Mouse (Mus musculus): ENCODE data around the gene Unc80. TPM values are rescaled to one million over a fixed set of nuclear protein-coding genes. Genes with fewer than 3 reads are reported as not detected.

Gene Unc80
- polyA plus RNA-seq, 3 experiments from 2014 or later = 0.03 TPM; not detected in 2

DNA sequence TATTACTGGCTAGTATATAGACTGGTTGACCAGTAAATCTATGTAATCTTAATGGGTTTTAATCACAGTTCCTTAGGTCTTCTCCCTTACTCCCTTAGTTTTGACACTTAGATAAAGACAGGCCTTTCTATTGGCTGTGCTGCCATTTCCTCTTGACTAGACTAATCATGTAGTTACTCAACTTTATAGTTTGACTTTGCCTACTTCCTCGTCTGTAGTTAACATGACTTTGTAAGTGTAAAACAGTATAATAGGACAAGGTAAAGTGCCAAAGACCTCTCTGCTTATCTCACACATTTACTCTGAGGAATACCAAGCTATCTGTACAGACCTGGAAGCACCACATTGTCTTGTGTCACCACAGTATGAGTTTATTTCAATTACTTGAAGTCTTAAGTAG lies 262.4 kb downstream of the Unc80 start:
- no peak for ATAC-seq

Other genes starting within 250 kb of the Unc80 start
- 10 to 100 TPM; 46.1 to 76.7 (median 55.4) TPM for gene Rpe, start 232.5 kb downstream of the Unc80 start, polyA plus RNA-seq (2017; shearing (Covaris generic))